Mouse (Mus musculus) stomach, postnatal 0 days (tissue): Measurements from ENCODE around the gene Atad2b.

Source experiments
- CTCF ChIP-seq: IDR thresholded peaks from 2 replicates; pipeline ENCODE4 v1.5.1; 2016; ENCODE audit warnings: antibody characterized with exemption, low read depth, mild to moderate bottlenecking, moderate library complexity
- EP300 ChIP-seq: optimal IDR thresholded peaks from 2 replicates; pipeline ENCODE3; 2016; ENCODE audit warnings: antibody characterized with exemption

GRCm38 (mm10) chr12:5025226-5025861 is 108.2 kb downstream of the Atad2b start:
- no peak for TF ChIP-seq CTCF
- TF ChIP-seq EP300, result no peak
